Mouse (Mus musculus): ENCODE measurements at regions not wholly inside any gene's neighbourhood (a gene's known extent, or its start where the extent isn't known, plus 50 kb on each side); places are given as distances from the start of the nearest gene placed in this dataset.

GRCm38 (mm10) chr3:53353693-53354092, 109.4 kb downstream of the Nhlrc3 start:
- no peak for TF ChIP-seq CTCF (conservative IDR thresholded peaks at IDR 0.05; ENCODE audit: low read length)
- TF ChIP-seq NANOG (IDR thresholded peaks at IDR 0.05; ENCODE audit: borderline replicate concordance, low read length) = no peak
- no peak for TF ChIP-seq POU5F1 (IDR thresholded peaks at IDR 0.05; ENCODE audit: borderline replicate concordance, low read length)

Measured in E14TG2a.4 (cell line).